Mouse (Mus musculus): ENCODE measurements at regions not wholly inside any gene's neighbourhood (a gene's known extent, or its start where the extent isn't known, plus 50 kb on each side); places are given as distances from the start of the nearest gene placed in this dataset.

DNA sequence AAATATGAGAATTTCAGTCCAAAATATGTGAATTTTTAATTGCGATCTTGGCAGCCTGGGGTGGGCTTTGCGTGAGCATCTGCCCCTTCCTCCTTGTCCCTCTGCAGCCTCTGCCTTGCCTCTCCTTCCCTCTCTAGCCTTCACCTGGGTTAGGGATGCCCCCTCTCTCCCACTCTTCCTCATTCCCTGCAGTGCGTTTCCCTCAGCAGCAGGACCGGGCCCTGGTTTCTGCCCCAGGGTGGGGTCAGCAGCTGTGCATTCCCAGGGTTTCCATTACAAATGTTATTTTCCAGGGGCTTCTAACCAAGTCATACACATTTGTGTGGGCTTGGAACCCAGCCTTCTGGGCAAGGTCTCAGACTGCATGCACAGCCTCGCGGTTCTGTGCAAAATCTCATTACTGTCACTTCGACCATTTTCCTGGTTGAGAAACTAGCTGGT, 67.6 kb upstream of the Klhl29 start:
- TF ChIP-seq POLR2A (IDR thresholded peaks at IDR 0.05; ENCODE audit: insufficient read depth, low read depth, low read length) (no peak), EP300 (IDR thresholded peaks at IDR 0.05; ENCODE audit: insufficient read depth, low read depth, low read length) (no peak), CTCF (IDR thresholded peaks at IDR 0.05) (no peak)

Measured in heart, adult 2 months (tissue).